Mouse (Mus musculus): ENCODE results near the gene Nfkb1. TPM values are rescaled to one million over a fixed set of nuclear protein-coding genes. Genes with fewer than 3 reads are reported as not detected.

Nfkb1 gene
- polyA plus RNA-seq, 1 experiment from 2014 or later, result 16.0 TPM

Other genes with a start within 250 kb of the Nfkb1 start
- gene Manba, start 205.9 kb downstream of the Nfkb1 start, polyA plus RNA-seq (2015; fragmentation: Nextera tagmentation; extraction: Ambion mirVana), result 5.5 and 5.7 TPM in 2 replicates
- 5.1 and 6.6 TPM in 2 replicates for gene Slc39a8, start 133.7 kb upstream of the Nfkb1 start, polyA plus RNA-seq (2015; fragmentation: Nextera tagmentation; extraction: Ambion mirVana)